Mouse (Mus musculus) embryo, embryonic 11 days (tissue): ENCODE data around the gene Ssc4d.

Experiments used
- DNase-seq: peaks from one replicate; pipeline ENCODE4 v3.0.0-alpha.2; 2015

Gene Ssc4d

GRCm38 (mm10) chr5:135974365-135974764, at the start of gene Ssc4d:
Gene Ssc4d (minus strand): TSS chr5:135974531.
- no peak for DNase-seq

GRCm38 (mm10) chr5:136019907-136020306, 45.6 kb upstream of the Ssc4d start:
- DNase-seq = no peak

- DNase-seq = no peak
These were observed 44.4 kb upstream of the Ssc4d start for GRCm38 (mm10) chr5:136018726-136019125.

- DNase-seq = no peak
These were observed 42.9 kb upstream of the Ssc4d start for GRCm38 (mm10) chr5:136017262-136017661.

- DNase-seq = no peak
These were observed 41.9 kb upstream of the Ssc4d start for GRCm38 (mm10) chr5:136016014-136016876.

GRCm38 (mm10) chr5:136015586-136015985, 41.3 kb upstream of the Ssc4d start:
- DNase-seq = no peak

- no peak for DNase-seq
These were observed 40.5 kb upstream of the Ssc4d start for GRCm38 (mm10) chr5:136014877-136015276.

- no peak for DNase-seq
These were observed 33.4 kb upstream of the Ssc4d start for GRCm38 (mm10) chr5:136007745-136008144.

GRCm38 (mm10) chr5:136004537-136004936, 30.2 kb upstream of the Ssc4d start:
- no peak for DNase-seq

- DNase-seq = peak; percentile 24
These were observed 28.4 kb upstream of the Ssc4d start for GRCm38 (mm10) chr5:136002751-136003151.

GRCm38 (mm10) chr5:136002325-136002724, 28.0 kb upstream of the Ssc4d start:
- DNase-seq = no peak

- DNase-seq = no peak
These were observed 26.9 kb upstream of the Ssc4d start for GRCm38 (mm10) chr5:136001222-136001621.

- DNase-seq = no peak
These were observed 21.8 kb upstream of the Ssc4d start for GRCm38 (mm10) chr5:135996162-135996561.

- DNase-seq = peak; percentile 96
These were observed 20.7 kb upstream of the Ssc4d start, which contains the start of gene Dtx2 for GRCm38 (mm10) chr5:135994725-135995687. Gene Dtx2 (plus strand): TSS chr5:135994800.

- no peak for DNase-seq
These were observed 20.0 kb upstream of the Ssc4d start for GRCm38 (mm10) chr5:135994335-135994724.

- DNase-seq = no peak
These were observed 19.1 kb upstream of the Ssc4d start for GRCm38 (mm10) chr5:135993381-135993965.

GRCm38 (mm10) chr5:135990601-135991000, 16.3 kb upstream of the Ssc4d start:
- no peak for DNase-seq

GRCm38 (mm10) chr5:135987248-135987647, 12.9 kb upstream of the Ssc4d start:
- peak; percentile 46 for DNase-seq

- no peak for DNase-seq
These were observed 10.3 kb upstream of the Ssc4d start for GRCm38 (mm10) chr5:135984546-135985044.

- peak; percentile 77 for DNase-seq
These were observed 8.1 kb upstream of the Ssc4d start for GRCm38 (mm10) chr5:135982398-135982797.

GRCm38 (mm10) chr5:135979904-135980303, 5.6 kb upstream of the Ssc4d start, which contains the start of gene Zp3:
Gene Zp3 (plus strand): TSS chr5:135980099.
- no peak for DNase-seq

- DNase-seq = no peak
These were observed 5.0 kb upstream of the Ssc4d start for GRCm38 (mm10) chr5:135979381-135979780.
